Mouse (Mus musculus): Measurements from ENCODE around the gene Dysf. TPM values are rescaled to one million over a fixed set of nuclear protein-coding genes. Genes with fewer than 3 reads are reported as not detected.

The Dysf gene
- total RNA-seq, 1 experiment from 2014 or later, result not detected

DNA sequence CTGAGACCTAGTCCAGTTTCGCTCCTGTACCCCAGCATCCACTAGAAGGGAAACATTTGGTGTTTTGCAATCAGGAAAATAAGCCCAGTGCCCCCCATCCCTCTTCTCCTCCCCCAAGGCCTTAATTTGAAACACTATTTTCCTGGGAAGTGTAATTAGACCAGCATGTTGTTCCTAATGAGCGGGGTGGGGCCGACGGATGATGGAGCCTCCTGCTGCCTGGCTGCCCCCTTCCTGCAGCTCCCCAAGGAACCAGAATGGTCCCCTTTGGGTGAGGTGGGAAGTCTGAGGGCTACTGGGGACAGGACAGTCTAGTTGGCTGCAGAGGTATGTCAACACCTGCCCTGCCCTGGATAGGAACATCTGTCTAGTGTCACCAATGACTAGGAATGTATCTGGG, 136.0 kb downstream of the Dysf start:
- no peak for ATAC-seq (ENCODE audit: extremely low read depth, insufficient number of reproducible peaks, low FRiP score, poor library complexity, severe bottlenecking)

DNA sequence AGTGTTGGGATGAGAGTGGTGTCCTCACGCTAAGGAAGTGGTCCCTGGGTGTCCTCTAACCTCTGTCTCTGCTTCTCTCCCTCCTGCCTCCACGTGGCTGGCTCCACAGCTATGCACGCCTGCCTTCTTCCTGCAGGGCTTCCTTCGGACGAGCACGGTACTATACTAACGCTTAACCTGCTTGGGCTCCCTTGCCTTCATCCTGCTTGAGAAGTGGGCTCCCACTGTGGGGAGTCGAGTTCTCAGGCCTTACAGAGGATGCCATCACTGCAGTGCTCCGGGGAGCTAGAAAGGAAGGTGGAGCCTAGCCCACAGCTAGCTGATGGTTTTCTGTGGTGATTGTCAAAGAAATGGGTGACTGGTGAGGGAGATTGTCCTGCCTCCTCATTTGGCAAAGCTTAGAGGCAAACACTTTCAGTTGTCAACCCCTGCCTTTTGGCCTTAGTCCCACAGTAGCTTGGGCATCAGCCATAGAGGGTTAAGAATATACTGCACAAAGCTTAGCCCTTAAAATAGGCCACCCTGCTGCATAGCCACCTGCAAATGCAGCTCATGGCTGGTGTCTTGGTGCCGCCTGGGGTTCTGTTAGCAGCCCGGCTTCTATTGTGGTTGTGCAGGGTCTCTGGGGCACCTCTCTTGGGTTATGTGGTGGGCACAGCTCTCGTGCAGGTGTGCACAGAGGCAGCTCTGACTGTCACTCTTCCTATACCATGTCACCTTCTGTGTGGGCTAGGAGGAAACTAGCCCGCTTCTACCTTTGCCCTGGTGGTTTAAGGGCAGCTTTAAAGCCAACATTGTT, 139.0 kb downstream of the Dysf start:
- no peak for ATAC-seq (ENCODE audit: extremely low read depth, insufficient number of reproducible peaks, low FRiP score, poor library complexity, severe bottlenecking)

DNA sequence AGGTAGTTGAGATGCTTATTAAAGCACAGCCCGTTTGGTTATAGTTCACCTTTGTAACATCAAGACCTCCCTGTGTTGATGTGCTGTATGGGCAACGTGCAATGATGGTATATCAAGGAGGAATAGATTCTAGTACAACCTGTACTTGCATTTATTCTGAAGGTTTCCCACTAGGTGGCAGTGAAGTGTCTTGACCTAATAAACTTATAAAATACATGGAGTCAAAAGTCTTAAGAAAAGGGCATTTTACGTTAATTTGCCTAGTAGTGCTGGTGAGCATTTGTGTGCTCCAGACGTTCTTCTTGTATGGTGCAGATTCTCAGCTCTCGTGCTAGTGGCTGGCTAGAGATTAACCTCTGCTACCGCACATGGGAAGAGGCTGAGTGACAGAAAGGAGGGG, 140.1 kb downstream of the Dysf start:
- ATAC-seq (ENCODE audit: extremely low read depth, insufficient number of reproducible peaks, low FRiP score, poor library complexity, severe bottlenecking), result no peak

DNA sequence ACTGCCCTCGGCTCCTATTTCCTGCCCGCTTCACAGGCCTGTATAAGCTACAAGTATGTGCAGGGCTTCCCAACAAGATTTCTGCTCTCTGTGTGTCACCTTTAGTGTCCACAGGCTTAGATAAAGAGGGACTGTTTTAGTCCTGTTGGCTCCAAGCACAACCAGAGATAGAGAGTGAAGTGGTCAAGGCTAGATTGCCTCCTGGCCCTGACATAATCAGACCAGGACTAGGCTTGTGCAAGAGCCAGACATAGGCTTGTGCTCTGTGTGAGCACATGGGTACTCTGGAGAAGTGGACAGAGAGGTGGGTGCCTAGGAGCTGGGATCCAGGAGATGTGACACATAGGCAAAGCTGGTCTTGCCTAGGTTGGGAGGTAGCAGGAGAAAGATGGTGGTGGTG, 146.1 kb downstream of the Dysf start:
- ATAC-seq (ENCODE audit: extremely low read depth, insufficient number of reproducible peaks, low FRiP score, poor library complexity, severe bottlenecking), result no peak

DNA sequence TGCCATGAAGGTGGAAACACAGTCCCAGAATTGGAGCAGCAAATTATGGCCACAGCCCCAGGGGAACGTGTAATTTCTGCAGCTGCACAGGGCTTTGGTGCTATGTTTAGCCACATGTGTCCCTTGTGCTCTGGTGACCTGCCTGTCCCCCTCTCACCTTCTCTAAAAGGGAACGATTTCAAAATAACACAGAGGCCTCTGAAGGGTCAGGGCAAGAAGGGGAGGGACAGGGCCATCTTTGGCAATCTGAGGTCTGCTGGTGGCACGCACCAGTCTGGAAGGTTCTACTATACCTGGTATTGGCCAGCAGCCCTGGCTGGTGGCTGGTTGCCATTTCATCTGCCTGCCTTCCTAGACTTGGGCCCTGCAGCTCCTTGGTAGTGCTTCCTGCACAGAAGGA, 147.4 kb downstream of the Dysf start:
- ATAC-seq (ENCODE audit: extremely low read depth, insufficient number of reproducible peaks, low FRiP score, poor library complexity, severe bottlenecking), result no peak

DNA sequence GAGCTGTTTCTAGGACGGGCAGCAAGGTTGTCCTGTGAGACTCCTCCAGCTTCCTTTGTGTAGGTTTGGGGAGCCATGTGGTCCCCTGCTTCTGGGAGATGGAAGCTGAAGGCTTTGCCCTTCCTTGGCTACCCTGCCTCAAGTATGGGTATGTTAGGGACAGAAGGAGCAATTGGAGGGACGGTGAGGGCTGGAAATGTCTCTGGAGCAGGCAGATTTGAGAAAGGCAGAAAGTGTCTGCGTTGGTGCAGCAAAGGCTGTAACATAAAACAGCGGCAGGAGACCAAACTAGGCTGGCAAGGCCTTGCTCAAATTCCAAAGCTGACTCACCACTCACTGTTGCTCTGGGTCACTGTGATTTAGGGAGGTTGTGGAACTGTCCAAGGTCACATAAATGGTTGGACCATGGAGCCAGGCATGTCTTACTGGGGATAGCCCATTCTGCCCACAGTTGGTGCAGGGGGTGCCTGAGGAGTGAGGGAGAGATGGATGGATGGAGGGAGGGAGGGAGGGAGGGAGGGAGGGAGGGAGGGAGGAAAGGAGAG, 148.2 kb downstream of the Dysf start:
- ATAC-seq (ENCODE audit: extremely low read depth, insufficient number of reproducible peaks, low FRiP score, poor library complexity, severe bottlenecking), result no peak

DNA sequence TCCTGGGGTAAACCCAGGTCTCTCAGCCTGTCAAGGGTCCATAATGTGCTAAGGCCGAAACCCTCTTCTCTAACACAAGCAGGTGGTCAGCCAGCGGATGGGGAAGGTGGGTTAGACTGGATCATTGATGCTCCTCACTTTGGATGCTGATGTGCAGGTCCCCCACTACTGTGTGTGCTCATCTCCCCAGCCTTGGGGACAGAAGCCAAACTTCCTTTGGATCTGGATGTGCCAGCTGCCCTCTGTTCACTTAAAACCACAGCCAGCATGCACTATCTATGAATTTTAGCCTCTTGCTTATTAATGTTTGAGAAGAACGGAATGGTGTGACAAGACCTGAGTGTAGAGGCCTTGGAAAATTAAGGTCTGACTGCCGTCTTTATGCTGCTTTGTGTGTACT, 150.7 kb downstream of the Dysf start:
- ATAC-seq (ENCODE audit: extremely low read depth, insufficient number of reproducible peaks, low FRiP score, poor library complexity, severe bottlenecking), result no peak

- ATAC-seq (ENCODE audit: extremely low read depth, insufficient number of reproducible peaks, low FRiP score, poor library complexity, severe bottlenecking), result no peak
Observed at GRCm38 (mm10) chr6:84167612-84168011, 159.2 kb downstream of the Dysf start.

DNA sequence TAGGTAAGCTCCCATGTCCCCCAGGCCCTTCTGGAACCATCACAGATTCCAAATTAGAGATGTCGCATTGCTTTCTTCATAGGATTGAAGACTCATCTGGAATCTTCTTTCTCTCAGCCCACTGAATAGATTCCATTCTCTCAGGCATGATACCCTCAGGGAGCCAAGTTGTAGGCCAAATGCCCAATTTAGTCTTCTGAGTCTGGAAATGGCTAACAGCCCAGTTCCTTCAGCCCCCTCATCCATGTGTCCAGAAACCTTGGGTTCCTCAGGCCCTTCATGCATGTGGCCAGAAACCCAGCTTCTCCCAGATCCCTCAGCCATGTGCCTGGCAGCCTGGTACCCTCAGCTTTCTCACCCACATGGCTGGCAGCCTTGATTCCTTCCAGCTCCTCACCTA, 160.2 kb downstream of the Dysf start:
- no peak for ATAC-seq (ENCODE audit: extremely low read depth, insufficient number of reproducible peaks, low FRiP score, poor library complexity, severe bottlenecking)

GRCm38 (mm10) chr6:84173626-84174025, 165.2 kb downstream of the Dysf start:
- ATAC-seq (ENCODE audit: extremely low read depth, insufficient number of reproducible peaks, low FRiP score, poor library complexity, severe bottlenecking), result no peak

DNA sequence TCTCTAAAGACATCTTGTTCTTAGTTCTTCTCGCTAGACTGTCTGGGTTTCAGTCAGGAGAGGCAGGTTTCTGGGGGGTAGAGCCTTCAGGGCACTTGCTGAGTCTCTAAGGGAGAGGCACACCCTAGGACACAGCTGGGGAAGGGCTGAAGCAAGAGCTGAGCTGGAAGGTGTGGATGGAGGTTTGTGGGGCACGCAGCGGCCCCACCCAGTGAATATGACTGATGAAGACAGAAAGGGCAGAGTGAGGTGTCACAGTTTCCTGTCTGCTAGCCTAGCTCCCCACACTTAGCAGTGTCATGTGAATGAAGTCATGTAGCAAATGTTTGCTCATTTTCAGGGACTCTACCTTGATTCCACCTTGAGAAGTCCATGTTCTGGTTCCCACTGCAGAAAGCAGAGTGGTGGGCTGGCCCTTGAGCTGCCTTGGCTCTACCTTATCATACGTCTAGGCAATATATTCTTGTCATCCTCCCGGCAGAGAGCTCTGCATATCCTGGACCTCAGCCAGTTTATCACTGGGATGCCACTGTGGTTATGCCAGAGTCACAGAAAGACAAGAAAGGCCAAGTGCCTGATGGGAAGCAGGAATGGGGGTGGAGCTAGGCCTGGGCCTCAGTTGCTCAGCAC, 170.5 kb downstream of the Dysf start:
- no peak for ATAC-seq (ENCODE audit: extremely low read depth, insufficient number of reproducible peaks, low FRiP score, poor library complexity, severe bottlenecking)

GRCm38 (mm10) chr6:84181452-84181851, 173.1 kb downstream of the Dysf start:
- ATAC-seq (ENCODE audit: extremely low read depth, insufficient number of reproducible peaks, low FRiP score, poor library complexity, severe bottlenecking), result no peak

- ATAC-seq (ENCODE audit: extremely low read depth, insufficient number of reproducible peaks, low FRiP score, poor library complexity, severe bottlenecking), result no peak
Observed at GRCm38 (mm10) chr6:84191656-84192250, 183.4 kb downstream of the Dysf start.

DNA sequence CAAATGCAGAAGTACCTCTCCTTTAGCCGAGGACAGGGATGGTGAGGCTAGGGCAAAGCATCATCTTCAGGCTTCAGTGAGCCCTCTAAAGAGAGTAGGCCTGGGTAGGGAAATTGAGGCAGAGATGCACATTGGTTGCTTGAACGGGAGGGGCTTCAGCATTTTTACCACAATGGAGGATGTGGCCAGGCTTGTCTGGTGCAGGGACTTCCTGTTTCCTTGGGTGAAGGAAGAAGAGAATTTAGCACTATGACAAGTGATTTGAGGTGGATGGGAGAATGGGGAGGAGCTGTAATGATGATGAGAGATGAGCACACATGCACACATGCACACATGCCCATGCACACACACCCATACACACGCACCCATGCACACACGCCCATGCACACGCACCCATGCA, 188.1 kb downstream of the Dysf start:
- ATAC-seq (ENCODE audit: extremely low read depth, insufficient number of reproducible peaks, low FRiP score, poor library complexity, severe bottlenecking), result no peak

DNA sequence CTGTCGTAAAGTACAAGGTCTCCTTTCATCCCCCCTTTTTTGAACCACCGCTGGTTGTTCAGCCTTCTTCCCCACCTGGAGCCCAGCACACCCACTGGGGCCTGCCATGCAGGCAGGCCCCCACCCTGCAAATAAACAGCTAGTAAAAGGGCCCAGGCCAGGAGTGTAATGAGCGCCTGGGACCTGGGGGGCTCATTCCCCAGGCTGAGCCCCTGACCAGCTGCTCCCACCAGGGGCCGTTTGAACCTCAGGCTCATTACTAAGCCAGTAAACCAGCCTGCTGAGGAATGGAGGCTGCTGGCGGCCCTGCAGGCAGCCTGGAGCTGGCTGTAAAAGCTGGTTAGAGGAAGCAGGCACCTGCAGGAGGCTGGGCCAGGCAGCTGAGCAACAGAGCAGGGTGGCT, 189.4 kb downstream of the Dysf start:
- no peak for ATAC-seq (ENCODE audit: extremely low read depth, insufficient number of reproducible peaks, low FRiP score, poor library complexity, severe bottlenecking)

GRCm38 (mm10) chr6:84201721-84202490, 193.5 kb downstream of the Dysf start:
- ATAC-seq (ENCODE audit: extremely low read depth, insufficient number of reproducible peaks, low FRiP score, poor library complexity, severe bottlenecking), result no peak

DNA sequence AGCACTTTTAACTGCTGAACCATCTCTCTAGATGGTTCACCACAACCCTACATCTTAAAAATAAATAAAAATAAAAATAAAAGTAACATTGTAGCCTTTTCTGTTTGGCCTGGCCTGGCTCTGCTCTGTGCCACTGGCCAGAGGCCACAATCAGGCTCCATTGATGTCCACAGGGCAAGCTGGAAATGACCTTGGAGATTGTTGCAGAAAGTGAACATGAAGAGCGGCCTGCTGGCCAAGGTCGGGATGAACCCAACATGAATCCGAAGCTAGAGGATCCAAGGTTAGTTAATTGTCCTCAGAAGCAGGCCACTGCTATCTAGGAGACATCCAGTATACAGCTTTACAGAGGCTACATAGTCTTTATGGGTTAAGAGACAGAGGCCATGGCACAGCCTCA, 197.2 kb downstream of the Dysf start:
- no peak for ATAC-seq (ENCODE audit: extremely low read depth, insufficient number of reproducible peaks, low FRiP score, poor library complexity, severe bottlenecking)

GRCm38 (mm10) chr6:84208589-84208988, 200.2 kb downstream of the Dysf start:
- ATAC-seq (ENCODE audit: extremely low read depth, insufficient number of reproducible peaks, low FRiP score, poor library complexity, severe bottlenecking), result no peak

DNA sequence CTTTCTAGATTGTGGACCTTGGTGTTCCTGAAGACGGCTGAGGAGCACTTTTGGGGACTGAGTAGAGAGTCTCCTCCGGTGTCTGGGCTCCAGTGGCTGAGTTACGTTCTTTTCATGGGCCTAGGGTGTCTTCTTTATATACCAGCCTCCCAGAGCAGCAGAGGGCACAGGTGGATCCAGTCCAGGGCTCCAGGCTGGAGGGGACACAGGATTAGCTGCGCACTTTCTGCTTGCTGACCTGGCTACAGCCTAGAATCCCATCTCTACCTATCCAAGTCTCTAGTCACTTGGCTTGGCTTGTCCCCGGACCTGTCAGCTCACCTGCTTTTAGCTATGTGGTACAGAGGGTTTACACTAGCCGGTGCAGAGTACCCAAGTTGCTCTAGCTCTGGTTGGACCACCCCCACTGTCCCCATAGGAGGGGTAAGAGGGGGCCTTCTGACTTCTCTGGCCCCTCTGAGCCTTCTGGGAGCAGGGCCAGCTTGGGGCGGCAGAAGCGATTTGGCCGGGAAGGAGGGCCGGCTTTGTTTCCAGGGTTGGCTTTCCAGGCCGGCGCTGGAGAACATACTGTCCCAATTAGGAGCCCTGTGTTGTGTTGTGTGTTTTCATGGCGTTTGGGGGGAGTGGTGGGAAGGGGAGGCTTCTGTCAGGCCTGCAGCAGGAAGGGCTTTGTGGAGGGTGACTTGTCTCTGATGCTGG, 201.5 kb downstream of the Dysf start:
- no peak for ATAC-seq (ENCODE audit: extremely low read depth, insufficient number of reproducible peaks, low FRiP score, poor library complexity, severe bottlenecking)
